Mouse (Mus musculus) natural killer cell, adult 2 months (primary cell): Measurements from ENCODE around the gene Cuedc2.
A peak's percentile ranks its signal among the peaks of the same experiment; 100 is the strongest.

Experiments
- DNase-seq, 2 experiments: peaks; one replicate each; pipeline ENCODE4 v3.0.0; 2022; ENCODE audit warnings: low spot score in 2 of 2

The Cuedc2 gene

GRCm38 (mm10) chr19:46306751-46307289, 31.7 kb downstream of the Cuedc2 start:
- peak in 1 of 2 experiments; percentile 0 for DNase-seq

DNA sequence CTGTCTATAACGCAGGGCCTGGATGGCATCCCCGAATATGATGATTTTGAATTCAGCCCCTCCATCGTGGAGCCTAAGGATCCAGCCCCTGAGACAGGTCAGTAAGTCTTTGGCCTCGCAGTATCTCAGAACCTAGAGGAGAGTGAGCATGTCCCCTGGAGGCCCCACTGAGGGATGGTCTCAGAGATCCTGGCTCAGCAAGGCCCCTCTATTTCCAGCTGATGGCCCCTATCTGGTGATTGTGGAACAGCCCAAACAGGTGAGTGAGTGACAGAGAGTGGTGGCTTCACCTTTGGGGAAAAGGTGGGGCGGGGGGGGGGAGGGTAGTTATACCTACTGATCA, 32.3 kb downstream of the Cuedc2 start:
- no peak for DNase-seq

- DNase-seq: peak; percentile 93 to 94
These were observed 32.9 kb downstream of the Cuedc2 start for GRCm38 (mm10) chr19:46305432-46306267.

DNA sequence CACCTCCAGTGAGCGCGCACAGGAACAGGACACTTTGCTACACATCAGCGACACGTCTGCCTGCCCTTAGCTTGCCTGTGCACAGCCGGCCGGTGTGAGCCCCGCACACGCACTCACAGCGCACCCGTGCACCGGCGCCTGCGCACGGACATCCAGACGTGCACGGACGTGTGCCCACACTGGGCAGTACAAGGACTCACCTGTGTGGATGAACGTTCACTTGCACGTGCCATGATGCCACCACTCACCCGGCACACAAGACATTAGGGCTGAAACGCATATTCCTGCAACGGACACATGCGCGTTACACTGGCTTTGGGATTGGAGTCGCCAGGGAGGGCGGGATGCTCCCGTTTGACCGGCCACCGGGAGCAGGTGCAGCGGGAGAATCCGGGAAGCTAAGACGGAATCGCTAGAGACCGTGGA, 33.6 kb downstream of the Cuedc2 start:
- no peak for DNase-seq

DNA sequence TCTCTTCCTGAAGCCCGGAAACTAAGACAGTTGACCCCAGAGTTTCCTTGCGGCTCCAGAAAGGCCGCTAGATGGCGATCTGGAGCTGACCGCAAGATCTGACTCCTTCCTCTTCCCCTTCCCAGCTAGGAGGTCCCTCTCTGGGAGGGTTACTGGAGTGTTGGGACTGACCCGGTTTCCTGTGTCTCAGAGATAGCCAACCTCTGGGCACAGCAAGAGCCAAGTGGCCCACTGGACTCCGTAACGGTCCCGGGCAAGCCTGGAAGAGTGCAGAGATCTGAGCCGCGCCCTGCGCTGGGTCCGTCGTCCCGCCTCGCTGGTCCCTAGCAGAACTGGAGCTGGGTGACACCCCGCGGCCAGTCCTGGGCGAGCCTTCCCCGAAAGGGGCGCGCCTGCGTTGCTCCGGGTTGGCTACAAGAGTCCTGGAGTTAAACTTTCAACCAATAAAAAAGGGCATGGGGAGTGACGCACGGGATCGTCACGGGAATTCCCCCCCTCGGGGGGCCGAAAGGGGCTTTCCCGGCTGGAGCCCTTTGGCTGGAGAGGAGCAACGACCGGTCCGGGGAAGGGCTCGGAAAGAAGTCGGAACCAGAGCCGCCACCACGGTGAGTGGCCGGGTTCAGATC, 34.2 kb downstream of the Cuedc2 start, which contains the start of gene Nfkb2:
TSS of gene Nfkb2 (plus strand) at position 105 of the 626 bp plus-strand sequence.
- peak; percentile 99 to 100 for DNase-seq

DNA sequence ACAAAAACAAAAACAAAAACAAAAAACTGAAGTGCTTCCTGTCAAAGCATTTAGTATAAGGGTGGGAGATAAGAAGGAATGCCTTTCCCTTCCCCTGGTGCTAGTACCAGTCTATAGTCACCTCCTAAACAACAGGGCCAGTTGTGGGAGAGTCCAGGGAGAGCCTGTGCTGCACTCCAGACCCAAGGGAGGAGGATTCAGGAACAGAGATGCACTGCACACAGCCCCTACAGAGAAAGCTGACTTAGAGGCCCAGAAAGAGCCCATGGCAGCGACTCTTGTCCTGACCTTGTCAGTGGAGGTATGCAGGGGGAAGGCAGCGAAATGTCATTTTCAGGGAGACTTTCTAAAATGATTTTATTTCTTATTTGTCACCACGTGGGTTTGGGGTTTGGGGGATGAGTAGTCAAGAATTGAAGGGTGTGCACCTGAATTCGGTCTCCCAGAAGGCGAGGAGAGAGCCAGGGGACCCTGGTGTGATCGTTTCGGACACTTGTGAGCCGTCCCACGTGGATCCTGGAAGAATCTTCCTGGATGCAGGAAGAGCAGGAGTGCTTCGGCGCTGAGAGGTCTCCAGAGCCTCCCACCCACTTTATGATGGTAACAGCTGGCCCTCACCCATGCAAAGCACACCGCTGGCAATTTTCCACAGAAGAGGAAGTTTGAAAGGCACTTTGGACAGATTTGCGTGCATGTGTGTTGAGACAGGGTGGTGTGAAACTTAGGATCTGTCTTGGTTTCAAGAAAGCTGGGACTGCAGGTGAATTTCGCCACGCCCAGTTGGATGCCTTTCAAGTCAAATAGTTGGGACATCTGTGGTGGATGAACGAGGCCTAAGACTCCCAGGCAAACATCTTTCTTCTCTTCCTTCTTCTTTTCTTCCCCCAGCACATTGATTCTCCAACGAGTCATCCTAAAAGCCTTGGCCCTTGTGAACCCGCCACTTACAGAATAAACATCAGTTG, 35.0 kb downstream of the Cuedc2 start:
- no peak for DNase-seq

DNA sequence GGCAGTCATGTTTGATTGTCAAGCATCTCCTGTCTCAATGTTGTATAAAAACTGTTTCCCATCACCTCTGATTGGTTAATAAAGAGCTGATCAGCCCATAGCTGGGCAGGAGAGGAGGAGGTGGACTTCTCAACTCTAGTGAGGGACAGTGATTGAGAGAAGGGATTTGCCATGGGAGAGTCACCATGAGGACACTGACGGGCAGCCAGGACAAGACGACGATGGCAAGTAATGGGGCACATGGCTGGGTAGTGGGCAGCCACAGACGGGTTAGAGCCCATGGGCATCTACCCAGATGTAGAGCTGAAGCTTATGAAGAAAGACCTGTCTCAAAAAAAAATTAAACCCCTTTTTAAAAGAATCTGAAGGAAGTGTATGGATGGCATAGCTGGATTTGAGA, 36.0 kb downstream of the Cuedc2 start:
- no peak for DNase-seq

GRCm38 (mm10) chr19:46300294-46301045, 38.0 kb downstream of the Cuedc2 start:
- DNase-seq: no peak

DNA sequence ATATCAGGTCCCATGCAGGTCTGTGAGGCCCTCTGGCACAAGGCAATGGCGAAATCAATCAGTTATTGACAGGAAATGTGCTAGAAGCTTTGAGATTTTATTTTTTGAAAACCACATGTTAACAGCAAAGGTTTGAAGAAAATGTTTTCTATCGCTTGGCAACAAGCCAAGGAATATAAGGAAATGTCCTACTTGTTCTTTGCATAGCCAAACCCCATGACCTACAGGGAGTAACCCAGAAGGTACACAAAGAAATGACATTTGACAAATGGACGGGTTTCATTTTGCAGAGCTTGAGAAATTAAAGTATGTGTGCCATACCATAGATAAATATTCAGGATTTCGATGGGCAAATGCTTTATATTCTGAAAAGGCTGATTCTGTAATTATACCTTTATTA, 41.6 kb downstream of the Cuedc2 start:
- no peak for DNase-seq

DNA sequence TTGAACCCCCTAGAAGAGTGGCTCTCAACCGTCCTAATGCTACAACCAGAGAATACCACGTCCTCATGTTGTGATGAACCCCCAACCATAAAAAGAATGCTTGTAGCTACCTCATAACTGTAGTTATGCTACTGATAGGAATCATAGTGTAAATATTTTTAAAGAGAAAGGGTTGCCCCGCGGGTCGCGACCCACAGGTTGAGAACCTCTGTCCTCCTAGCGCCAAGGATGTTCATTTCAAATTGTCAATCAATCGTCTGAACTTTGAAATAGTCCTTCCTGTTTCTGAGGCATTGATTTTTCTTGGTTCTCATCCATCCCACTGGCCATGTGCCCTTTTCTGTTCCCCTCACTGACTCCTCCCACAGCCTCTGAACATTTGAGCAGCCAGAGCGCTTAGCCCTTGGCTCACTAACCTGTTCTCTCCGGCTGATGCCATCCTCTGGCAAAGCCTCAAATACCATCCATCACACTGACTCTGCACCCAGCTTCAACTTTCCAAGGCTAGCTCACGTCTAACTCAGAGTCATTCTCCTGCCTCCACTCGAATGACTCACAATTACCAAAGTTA, 47.9 kb downstream of the Cuedc2 start:
- DNase-seq: no peak

- no peak for DNase-seq
These were observed 50.9 kb downstream of the Cuedc2 start for GRCm38 (mm10) chr19:46287566-46287965.

DNA sequence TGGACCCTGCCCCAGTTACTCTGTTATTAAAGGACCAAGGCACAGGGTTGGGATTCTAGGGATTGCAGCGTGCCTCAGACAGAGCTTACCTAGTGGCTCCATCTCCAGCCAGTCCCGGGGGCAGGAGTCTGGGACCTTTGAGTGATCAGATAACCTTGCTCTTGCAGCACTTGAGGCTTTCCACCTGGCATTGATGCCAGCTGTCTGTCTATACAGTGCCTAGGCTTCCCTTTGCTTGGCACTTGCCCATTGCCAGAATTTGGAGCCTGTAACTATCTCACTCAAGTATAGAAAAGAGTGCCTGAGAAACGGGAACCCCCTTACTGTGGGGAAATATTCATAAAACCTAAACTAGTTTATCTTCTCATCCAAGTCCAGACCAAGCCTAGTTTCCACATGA, 51.6 kb downstream of the Cuedc2 start:
- DNase-seq: no peak

- no peak for DNase-seq
These were observed 52.5 kb downstream of the Cuedc2 start for GRCm38 (mm10) chr19:46286047-46286446.

- DNase-seq: no peak
These were observed 52.9 kb downstream of the Cuedc2 start for GRCm38 (mm10) chr19:46285631-46286030.

GRCm38 (mm10) chr19:46284686-46285085, 53.8 kb downstream of the Cuedc2 start:
- DNase-seq: no peak

GRCm38 (mm10) chr19:46282081-46282849, 56.2 kb downstream of the Cuedc2 start:
- no peak for DNase-seq
